Mouse (Mus musculus): ENCODE measurements around the gene 4930556J24Rik. TPM values are rescaled to one million over a fixed set of nuclear protein-coding genes. Genes with fewer than 3 reads are reported as not detected.

The 4930556J24Rik gene
- total RNA-seq, 1 experiment from 2014 or later = not detected

Other genes with a start within 250 kb of the 4930556J24Rik start
- gene Osbp2, start 112.9 kb downstream of the 4930556J24Rik start, total RNA-seq (2021) = 1.9 and 2.1 TPM in 2 replicates
- 0.59 and 0.83 TPM in 2 replicates for gene 4921536K21Rik, start 81.7 kb downstream of the 4930556J24Rik start, total RNA-seq (2021)
- gene Dusp18, start 81.5 kb downstream of the 4930556J24Rik start, total RNA-seq (2021) = 4.3 and 5.2 TPM in 2 replicates
- gene Slc35e4, start 62.1 kb downstream of the 4930556J24Rik start, total RNA-seq (2021) = 3.4 and 5.4 TPM in 2 replicates
- 107 and 112 TPM in 2 replicates for gene Tcn2, start 44.6 kb downstream of the 4930556J24Rik start, total RNA-seq (2021)
- gene Pes1, start 12.8 kb downstream of the 4930556J24Rik start, total RNA-seq (2021) = 58.4 and 71.3 TPM in 2 replicates
- gene Gal3st1, start 6.9 kb upstream of the 4930556J24Rik start, total RNA-seq (2021) = 0.48 and 0.53 TPM in 2 replicates
- gene Sec14l4, start 54.7 kb upstream of the 4930556J24Rik start, total RNA-seq (2021) = 6.3 and 15.4 TPM in 2 replicates
- gene Sec14l3, start 88.1 kb upstream of the 4930556J24Rik start, total RNA-seq (2021) = 0.49 and 0.56 TPM in 2 replicates
- gene Mtfp1, start 118.7 kb upstream of the 4930556J24Rik start, total RNA-seq (2021) = 25.6 and 27.3 TPM in 2 replicates
- 3.6 and 27.0 TPM in 2 replicates for gene Sec14l2, start 146.6 kb upstream of the 4930556J24Rik start, total RNA-seq (2021)
- gene Rnf215, start 158.4 kb upstream of the 4930556J24Rik start, total RNA-seq (2021) = 17.2 and 25.2 TPM in 2 replicates
- gene Ccdc157, start 183.5 kb upstream of the 4930556J24Rik start, total RNA-seq (2021) = 8.7 and 11.5 TPM in 2 replicates
- 43.7 and 49.8 TPM in 2 replicates for gene Sf3a1, start 183.6 kb upstream of the 4930556J24Rik start, total RNA-seq (2021)
- gene Tbc1d10a, start 210.0 kb upstream of the 4930556J24Rik start, total RNA-seq (2021) = 15.6 and 18.2 TPM in 2 replicates
- gene Castor1, start 241.4 kb upstream of the 4930556J24Rik start, total RNA-seq (2021) = 6.1 and 8.5 TPM in 2 replicates